Mouse (Mus musculus): ENCODE measurements at regions not wholly inside any gene's neighbourhood (a gene's known extent, or its start where the extent isn't known, plus 50 kb on each side); places are given as distances from the start of the nearest gene placed in this dataset.
"Not testable (repeated sequence)": the region's sequence is repeated elsewhere in the genome, so short reads cannot be mapped to it uniquely, and the experiment has no call there.

GRCm38 (mm10) chr15:23536691-23537090 lies 987.9 kb downstream of the Cdh18 start:
- Histone ChIP-seq H3K27me3 (ENCODE audit: insufficient read depth, low read length) (no peaks in the 10 kb centered on the region), H3K9me3 (ENCODE audit: low read length) (no peaks in the 10 kb centered on the region), H3K4me2 (ENCODE audit: low read depth) (no peak overlapping the region), H3K4me3 (ENCODE audit: low read depth, low read length) (no peak overlapping the region), H3K9ac (no peak overlapping the region), H3K36me3 (ENCODE audit: insufficient read depth) (no peaks in the 10 kb centered on the region), H3K27ac (ENCODE audit: low read depth, low read length) (no peak overlapping the region), H3K4me1 (ENCODE audit: insufficient read depth) (no peaks in the 10 kb centered on the region)
- ATAC-seq (no peak), DNase-seq (no peak)
- no peak for TF ChIP-seq CTCF (IDR thresholded peaks at IDR 0.05; ENCODE audit: low read depth)
- 72% methylated on average over 3 of the region's 3 CpGs for WGBS

- H3K4me1 ChIP-seq (ENCODE audit: insufficient read depth): no peaks in the 10 kb centered on the region
- no peaks in the 10 kb centered on the region for H3K9me3 ChIP-seq (ENCODE audit: low read length)
- no peaks in the 10 kb centered on the region for H3K27me3 ChIP-seq (ENCODE audit: insufficient read depth, low read length)
- H3K27ac ChIP-seq (ENCODE audit: low read depth, low read length): no peak overlapping the region
- H3K4me2 ChIP-seq (ENCODE audit: low read depth): no peak overlapping the region
- H3K36me3 ChIP-seq (ENCODE audit: insufficient read depth): no peaks in the 10 kb centered on the region
- no peak for ATAC-seq
- TF ChIP-seq CTCF (IDR thresholded peaks at IDR 0.05; ENCODE audit: low read depth): no peak
- no peak for DNase-seq
- H3K4me3 ChIP-seq (ENCODE audit: low read depth, low read length): no peak overlapping the region
- no peak overlapping the region for H3K9ac ChIP-seq
- WGBS: 57% methylated on average over 3 of the region's 3 CpGs
Measured at GRCm38 (mm10) chr15:23537449-23537848, 988.6 kb downstream of the Cdh18 start.

- DNase-seq (no peak), ATAC-seq (no peak)
- Histone ChIP-seq H3K27me3 (ENCODE audit: insufficient read depth, low read length) (no peaks in the 10 kb centered on the region), H3K4me2 (ENCODE audit: low read depth) (no peak overlapping the region), H3K4me1 (ENCODE audit: insufficient read depth) (no peaks in the 10 kb centered on the region), H3K9ac (no peak overlapping the region), H3K4me3 (ENCODE audit: low read depth, low read length) (no peak overlapping the region), H3K27ac (ENCODE audit: low read depth, low read length) (no peak overlapping the region), H3K9me3 (ENCODE audit: low read length) (no peaks in the 10 kb centered on the region), H3K36me3 (ENCODE audit: insufficient read depth) (no peaks in the 10 kb centered on the region)
- TF ChIP-seq CTCF (IDR thresholded peaks at IDR 0.05; ENCODE audit: low read depth): no peak
- 75% methylated on average over 3 of the region's 3 CpGs for WGBS
Measured at GRCm38 (mm10) chr15:23560136-23560535, 1011.3 kb downstream of the Cdh18 start.

GRCm38 (mm10) chr15:23562181-23562580 lies 1013.4 kb downstream of the Cdh18 start:
- Histone ChIP-seq H3K4me1 (ENCODE audit: insufficient read depth) (no peaks in the 10 kb centered on the region), H3K4me2 (ENCODE audit: low read depth) (no peak overlapping the region), H3K9me3 (ENCODE audit: low read length) (no peaks in the 10 kb centered on the region), H3K9ac (no peak overlapping the region), H3K27ac (ENCODE audit: low read depth, low read length) (no peak overlapping the region), H3K36me3 (ENCODE audit: insufficient read depth) (no peaks in the 10 kb centered on the region), H3K27me3 (ENCODE audit: insufficient read depth, low read length) (no peaks in the 10 kb centered on the region), H3K4me3 (ENCODE audit: low read depth, low read length) (no peak overlapping the region)
- 94% methylated on average over 2 of the region's 2 CpGs for WGBS
- TF ChIP-seq CTCF (IDR thresholded peaks at IDR 0.05; ENCODE audit: low read depth): no peak
- DNase-seq (no peak), ATAC-seq (peak; percentile 38; the same call in 1 of the 2 replicates)

- H3K27me3 ChIP-seq (ENCODE audit: insufficient read depth, low read length): no peaks in the 10 kb centered on the region
- H3K4me2 ChIP-seq (ENCODE audit: low read depth): no peak overlapping the region
- H3K27ac ChIP-seq (ENCODE audit: low read depth, low read length): no peak overlapping the region
- H3K36me3 ChIP-seq (ENCODE audit: insufficient read depth): no peaks in the 10 kb centered on the region
- no peaks in the 10 kb centered on the region for H3K9me3 ChIP-seq (ENCODE audit: low read length)
- DNase-seq (no peak), ATAC-seq (no peak)
- H3K4me1 ChIP-seq (ENCODE audit: insufficient read depth): no peaks in the 10 kb centered on the region
- no peak for TF ChIP-seq CTCF (IDR thresholded peaks at IDR 0.05; ENCODE audit: low read depth)
- no peak overlapping the region for H3K9ac ChIP-seq
- H3K4me3 ChIP-seq (ENCODE audit: low read depth, low read length): no peak overlapping the region
Measured at GRCm38 (mm10) chr15:23564981-23565380, 1016.2 kb downstream of the Cdh18 start.

- 46% methylated on average over 3 of the region's 3 CpGs for WGBS
Measured at GRCm38 (mm10) chr15:23566886-23567655, 1018.2 kb downstream of the Cdh18 start.

GRCm38 (mm10) chr15:23568651-23569050 lies 1019.8 kb downstream of the Cdh18 start:
- H3K4me3 ChIP-seq (ENCODE audit: low read depth, low read length); H3K4me2 ChIP-seq (ENCODE audit: low read depth); ATAC-seq; H3K9me3 ChIP-seq (ENCODE audit: low read length); H3K4me1 ChIP-seq (ENCODE audit: insufficient read depth); H3K9ac ChIP-seq; H3K27ac ChIP-seq (ENCODE audit: low read depth, low read length); DNase-seq; H3K36me3 ChIP-seq (ENCODE audit: insufficient read depth); H3K27me3 ChIP-seq (ENCODE audit: insufficient read depth, low read length): not testable (repeated sequence)
- WGBS: 92% methylated on average over 6 of the region's 6 CpGs

More at GRCm38 (mm10) chr15:23566886-23567655, 1018.2 kb downstream of the Cdh18 start:
- H3K9ac ChIP-seq: no peak overlapping the region
- no peak overlapping the region for H3K27ac ChIP-seq (ENCODE audit: low read depth, low read length)
- no peak overlapping the region for H3K4me3 ChIP-seq (ENCODE audit: low read depth, low read length)
- H3K27me3 ChIP-seq (ENCODE audit: insufficient read depth, low read length): no peaks in the 10 kb centered on the region
- no peak for ATAC-seq
- no peaks in the 10 kb centered on the region for H3K4me1 ChIP-seq (ENCODE audit: insufficient read depth)
- no peak for TF ChIP-seq CTCF (IDR thresholded peaks at IDR 0.05; ENCODE audit: low read depth)
- no peak for DNase-seq
- H3K36me3 ChIP-seq (ENCODE audit: insufficient read depth): no peaks in the 10 kb centered on the region
- H3K4me2 ChIP-seq (ENCODE audit: low read depth): no peak overlapping the region
- H3K9me3 ChIP-seq (ENCODE audit: low read length): no peaks in the 10 kb centered on the region

All from forebrain, postnatal 0 days (tissue).